Mouse (Mus musculus) erythroblast, embryonic 14.5 days (primary cell): ENCODE data around the gene Hspb8. TPM values are rescaled to one million over a fixed set of nuclear protein-coding genes. Genes with fewer than 3 reads are reported as not detected.
"Not testable (repeated sequence)": the region's sequence is repeated elsewhere in the genome, so short reads cannot be mapped to it uniquely, and the experiment has no call there.

ENCODE experiments used
- H3K27me3 ChIP-seq: 2 replicates; pipeline ENCODE4 v1.6.1; 2012; ENCODE audit warnings: inconsistent platforms; ENCODE audit not compliant: control insufficient read depth
- H3K36me3 ChIP-seq: 2 replicates; pipeline ENCODE4 v1.6.1; 2012; ENCODE audit warnings: mild to moderate bottlenecking, inconsistent platforms; ENCODE audit not compliant: control insufficient read depth
- H3K4me1 ChIP-seq: 2 replicates; pipeline ENCODE4 v1.6.1; 2012; ENCODE audit warnings: inconsistent platforms; ENCODE audit not compliant: control insufficient read depth
- H3K4me3 ChIP-seq: replicated peaks from 2 replicates; pipeline ENCODE3; 2012; ENCODE audit warnings: moderate library complexity, mild to moderate bottlenecking, inconsistent platforms
- H3K9me3 ChIP-seq: 2 replicates; pipeline ENCODE4 v1.6.1; 2012; ENCODE audit warnings: low read length, inconsistent platforms, mixed read lengths; ENCODE audit not compliant: control insufficient read depth
- GATA1 ChIP-seq: IDR thresholded peaks from 2 replicates; pipeline ENCODE4 v1.6.1; 2012; ENCODE audit warnings: low read length, inconsistent platforms, mixed read lengths
- TAL1 ChIP-seq: IDR thresholded peaks from 3 replicates; pipeline ENCODE4 v1.6.1; 2012; ENCODE audit warnings: low read length, inconsistent platforms, mixed read lengths
- polyA plus RNA-seq: library from polyadenylated mRNA; stranded (reverse); fragments of >175 nt; gene quantifications from 2 replicates; pipeline ENCODE4 v1.2.3, GENCODE M21; 2012

Hspb8 gene
- polyA plus RNA-seq, 1 experiment = not detected

- TF ChIP-seq TAL1 (no peak), GATA1 (no peak)
- no peaks in the 10 kb centered on the region for H3K36me3 ChIP-seq
- H3K9me3 ChIP-seq = peaks cover 4% of the 10 kb centered on the region; the same call in 1 of the 2 replicates
- H3K4me3 ChIP-seq = no peak overlapping the region
- no peaks in the 10 kb centered on the region for H3K27me3 ChIP-seq
- H3K4me1 ChIP-seq = no peaks in the 10 kb centered on the region
Observed at GRCm38 (mm10) chr5:116436117-116436516, 13.5 kb upstream of the Hspb8 start.

DNA sequence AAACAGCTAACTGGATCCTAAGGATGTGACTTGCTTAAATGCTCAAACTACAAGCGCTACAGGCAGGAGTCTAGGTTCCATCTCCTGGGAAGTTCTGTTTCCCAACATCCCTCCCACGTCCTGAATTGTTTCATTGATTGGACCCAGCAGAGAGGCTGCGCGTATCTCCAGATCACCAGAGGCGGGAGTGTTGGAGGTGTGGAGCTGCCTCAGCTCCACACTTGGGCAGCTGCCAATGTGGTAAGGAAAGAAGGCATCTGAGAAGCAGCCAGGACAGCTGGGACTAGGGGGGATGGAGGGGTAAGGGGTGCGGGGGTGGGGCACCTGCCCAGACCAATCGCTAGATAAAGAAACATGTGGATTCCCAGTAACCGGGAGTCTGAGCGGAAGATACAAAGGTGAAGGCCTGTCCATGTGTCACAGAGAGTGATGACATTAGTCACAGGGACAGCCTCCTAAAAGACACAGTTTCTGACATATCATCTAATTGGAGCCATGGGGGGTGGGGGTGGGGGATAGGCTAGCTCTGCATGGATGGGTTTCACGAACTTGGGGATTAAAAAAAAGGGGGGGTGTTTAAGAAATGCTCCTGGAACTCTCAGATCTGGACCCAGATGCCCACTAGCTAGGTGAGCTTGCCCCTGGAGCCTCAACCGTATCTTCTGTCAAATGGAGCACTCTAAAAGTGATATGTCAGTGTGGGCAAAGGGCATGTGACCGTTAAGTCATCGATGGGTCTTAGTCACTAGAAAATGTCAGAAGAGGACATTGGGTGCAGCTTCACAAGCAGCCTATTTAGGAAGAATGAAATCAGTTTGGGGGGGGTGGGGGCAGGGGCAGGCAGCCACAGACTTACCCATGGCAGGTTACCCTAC lies 12.5 kb upstream of the Hspb8 start:
- H3K27me3 ChIP-seq = no peaks in the 10 kb centered on the region
- H3K36me3 ChIP-seq = no peaks in the 10 kb centered on the region
- no peaks in the 10 kb centered on the region for H3K4me1 ChIP-seq
- H3K4me3 ChIP-seq = no peak overlapping the region
- peaks cover 10% of the 10 kb centered on the region for H3K9me3 ChIP-seq
- TF ChIP-seq TAL1 = no peak
- TF ChIP-seq GATA1 = no peak

DNA sequence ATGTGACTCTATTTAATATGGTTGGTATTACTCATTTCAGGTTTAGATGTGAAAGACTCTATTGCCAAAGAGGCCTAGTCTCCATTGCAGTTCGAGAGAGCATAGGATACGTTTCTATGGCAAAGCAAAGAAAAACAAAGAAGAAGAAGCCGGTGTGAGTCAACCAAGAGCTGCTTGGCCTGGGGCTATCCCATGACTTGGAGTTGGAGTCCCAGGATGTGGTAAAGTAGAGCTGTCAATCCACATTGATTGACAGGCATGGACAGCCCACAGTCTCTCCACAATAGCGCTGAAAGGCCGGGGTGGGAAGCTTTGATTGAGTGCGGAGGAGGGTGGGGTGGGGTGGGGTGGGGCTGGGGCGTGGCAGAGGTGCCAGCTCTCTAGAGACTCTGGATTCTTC lies 10.2 kb upstream of the Hspb8 start:
- no peak for TF ChIP-seq GATA1
- Histone ChIP-seq H3K9me3 (peaks cover 31% of the 10 kb centered on the region), H3K36me3 (no peaks in the 10 kb centered on the region), H3K4me3 (no peak overlapping the region), H3K27me3 (no peaks in the 10 kb centered on the region), H3K4me1 (no peaks in the 10 kb centered on the region)

GRCm38 (mm10) chr5:116426701-116427100 lies 4.0 kb upstream of the Hspb8 start:
- H3K4me1 ChIP-seq = no peaks in the 10 kb centered on the region
- no peaks in the 10 kb centered on the region; the same call in 1 of the 2 replicates for H3K27me3 ChIP-seq
- peaks cover 29% of the 10 kb centered on the region for H3K9me3 ChIP-seq
- TF ChIP-seq TAL1 (no peak), GATA1 (no peak)
- no peaks in the 10 kb centered on the region for H3K36me3 ChIP-seq
- no peak overlapping the region for H3K4me3 ChIP-seq

GRCm38 (mm10) chr5:116425709-116426108 lies 3.0 kb upstream of the Hspb8 start:
- not testable (repeated sequence) for H3K4me3 ChIP-seq, H3K36me3 ChIP-seq, H3K4me1 ChIP-seq, H3K27me3 ChIP-seq
- peaks cover 26% of the 10 kb centered on the region for H3K9me3 ChIP-seq

DNA sequence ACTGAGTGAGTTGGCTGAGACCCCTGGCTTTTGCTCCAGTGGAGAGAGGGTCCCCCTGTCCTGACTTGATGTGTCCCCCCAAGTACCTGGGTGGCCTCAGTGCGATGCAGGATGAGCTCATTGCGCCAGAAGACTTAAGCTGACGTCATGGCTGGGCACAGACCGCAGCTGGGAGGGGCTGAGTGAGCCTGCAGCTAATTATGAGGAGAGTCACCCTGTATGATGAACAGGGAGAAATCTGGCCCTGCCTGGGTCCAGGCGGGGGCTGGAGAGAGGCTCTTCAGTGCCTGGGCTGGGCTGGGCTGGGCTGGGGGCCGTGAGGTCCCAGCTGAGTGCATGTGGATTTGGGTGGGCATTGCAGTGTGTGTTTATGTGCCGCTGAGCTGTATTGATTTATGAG lies 2.6 kb upstream of the Hspb8 start:
- TF ChIP-seq GATA1 = no peak
- no peak for TF ChIP-seq TAL1
- H3K36me3 ChIP-seq = no peaks in the 10 kb centered on the region
- no peak overlapping the region for H3K4me3 ChIP-seq
- no peaks in the 10 kb centered on the region for H3K4me1 ChIP-seq
- peaks cover 22% of the 10 kb centered on the region for H3K9me3 ChIP-seq
- H3K27me3 ChIP-seq = no peaks in the 10 kb centered on the region; the same call in 1 of the 2 replicates

DNA sequence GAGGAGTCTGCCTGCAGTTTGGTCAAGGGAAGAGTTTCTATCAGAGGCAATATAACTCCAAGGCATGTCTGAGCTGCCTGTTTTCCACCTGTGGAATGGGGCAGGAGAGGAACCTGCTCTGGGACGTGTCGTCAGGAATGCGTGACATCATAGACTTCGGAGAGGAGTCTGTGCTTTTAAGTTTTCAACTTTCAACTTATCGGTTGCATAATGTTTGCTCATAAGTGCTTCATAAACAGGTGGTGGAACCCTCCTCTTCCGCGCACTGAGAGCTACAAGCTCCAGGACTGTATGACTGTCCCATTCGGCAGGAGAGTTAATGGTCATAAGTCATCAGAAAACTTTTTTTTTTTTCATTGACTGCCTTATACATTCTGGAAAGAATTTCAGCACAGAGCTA lies 1.1 kb upstream of the Hspb8 start:
- Histone ChIP-seq H3K9me3 (peaks cover 8% of the 10 kb centered on the region), H3K4me3 (no peak overlapping the region), H3K27me3 (no peaks in the 10 kb centered on the region; the same call in 1 of the 2 replicates), H3K4me1 (no peaks in the 10 kb centered on the region), H3K36me3 (no peaks in the 10 kb centered on the region)
- no peak for TF ChIP-seq TAL1
- TF ChIP-seq GATA1 = no peak

DNA sequence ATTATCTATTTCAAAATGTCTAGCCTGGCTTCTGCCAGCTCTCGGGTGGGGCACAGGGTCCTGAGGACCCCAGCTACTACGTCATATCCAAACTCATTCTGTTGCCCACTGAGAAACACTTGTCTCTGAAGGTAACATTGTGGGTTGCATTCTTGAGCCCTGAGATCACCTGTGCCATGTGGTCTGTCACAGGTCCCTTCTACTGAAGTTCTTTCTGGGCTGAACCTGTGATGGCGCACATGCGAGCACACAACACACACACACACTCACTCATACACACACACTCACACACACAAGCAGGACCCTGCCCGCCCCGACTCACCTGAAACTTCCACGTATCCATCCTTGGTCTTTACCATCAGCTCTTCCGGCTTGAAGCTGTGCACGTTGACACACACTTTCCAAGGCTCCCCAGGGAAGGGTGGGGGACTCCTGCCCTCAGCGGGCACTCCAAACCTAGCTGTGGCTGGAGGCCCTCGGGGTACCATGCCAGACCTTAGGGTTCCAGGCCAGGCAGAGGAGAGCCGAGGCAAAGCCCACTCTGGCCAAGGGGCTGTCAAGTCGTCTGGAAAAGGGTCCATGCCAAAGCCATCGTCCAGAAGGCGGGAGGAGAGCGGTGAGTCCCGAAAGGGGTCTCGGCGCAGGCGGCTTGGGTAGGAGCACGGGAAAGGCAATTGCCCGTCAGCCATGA lies 728 bp downstream of the Hspb8 start:
- H3K9me3 ChIP-seq = no peaks in the 10 kb centered on the region
- peak overlapping the region; percentile 28 for H3K4me3 ChIP-seq
- no peak for TF ChIP-seq TAL1
- no peak for TF ChIP-seq GATA1
- no peaks in the 10 kb centered on the region for H3K36me3 ChIP-seq
- no peaks in the 10 kb centered on the region for H3K4me1 ChIP-seq
- no peaks in the 10 kb centered on the region; the same call in 1 of the 2 replicates for H3K27me3 ChIP-seq

GRCm38 (mm10) chr5:116420759-116421225 lies 1.9 kb downstream of the Hspb8 start:
- no peak overlapping the region for H3K4me3 ChIP-seq
- no peaks in the 10 kb centered on the region for H3K36me3 ChIP-seq
- TF ChIP-seq GATA1 (no peak), TAL1 (no peak)
- H3K4me1 ChIP-seq = no peaks in the 10 kb centered on the region
- H3K27me3 ChIP-seq = no peaks in the 10 kb centered on the region; the same call in 1 of the 2 replicates
- no peaks in the 10 kb centered on the region for H3K9me3 ChIP-seq
